Mouse (Mus musculus): ENCODE data around the gene Sftpa1. TPM values are rescaled to one million over a fixed set of nuclear protein-coding genes. Genes with fewer than 3 reads are reported as not detected.

Gene Sftpa1
- polyA plus RNA-seq (2014; fragmentation: Illumina TruSeq; extraction: RNeasy Lipid Tissue Mini Kit (QIAGEN cat#74804); ENCODE audit: low read depth, low replicate concordance): not detected

GRCm38 (mm10) chr14:41131540-41131939 lies at the start of gene Sftpa1:
Gene Sftpa1 (plus strand): TSS chr14:41131782.

GRCm38 (mm10) chr14:41104853-41105444 lies 26.6 kb upstream of the Sftpa1 start, which contains the start of gene Mat1a:
Gene Mat1a (plus strand): TSS chr14:41105035.

GRCm38 (mm10) chr14:41151220-41151898 lies 19.8 kb downstream of the Sftpa1 start, which contains the start of gene Mbl1:
Gene Mbl1 (plus strand): TSS chr14:41151458.

GRCm38 (mm10) chr14:41185059-41185821 lies 53.7 kb downstream of the Sftpa1 start, which contains the start of gene Sftpd:
Gene Sftpd (minus strand): TSS chr14:41185149.

Other genes with a start within 250 kb of the Sftpa1 start
- gene Sh2d4b, start 238.5 kb upstream of the Sftpa1 start, polyA plus RNA-seq (2014; fragmentation: Illumina TruSeq; extraction: RNeasy Lipid Tissue Mini Kit (QIAGEN cat#74804); ENCODE audit: low read depth, low replicate concordance): 3.5 TPM
- gene Tspan14, start 165.0 kb upstream of the Sftpa1 start, polyA plus RNA-seq (2014; fragmentation: Illumina TruSeq; extraction: RNeasy Lipid Tissue Mini Kit (QIAGEN cat#74804); ENCODE audit: low read depth, low replicate concordance): 23.8 TPM
- 295 TPM for gene Fam213a, start 118.0 kb upstream of the Sftpa1 start, polyA plus RNA-seq (2014; fragmentation: Illumina TruSeq; extraction: RNeasy Lipid Tissue Mini Kit (QIAGEN cat#74804); ENCODE audit: low read depth, low replicate concordance)
- not detected for gene Dydc2, start 62.6 kb upstream of the Sftpa1 start, polyA plus RNA-seq (2014; fragmentation: Illumina TruSeq; extraction: RNeasy Lipid Tissue Mini Kit (QIAGEN cat#74804); ENCODE audit: low read depth, low replicate concordance)
- gene Dydc1, start 58.9 kb upstream of the Sftpa1 start, polyA plus RNA-seq (2014; fragmentation: Illumina TruSeq; extraction: RNeasy Lipid Tissue Mini Kit (QIAGEN cat#74804); ENCODE audit: low read depth, low replicate concordance): not detected
- 0.12 TPM for gene Mat1a, start 26.7 kb upstream of the Sftpa1 start, polyA plus RNA-seq (2014; fragmentation: Illumina TruSeq; extraction: RNeasy Lipid Tissue Mini Kit (QIAGEN cat#74804); ENCODE audit: low read depth, low replicate concordance)
- 1.1 TPM for gene Mbl1, start 19.7 kb downstream of the Sftpa1 start, polyA plus RNA-seq (2014; fragmentation: Illumina TruSeq; extraction: RNeasy Lipid Tissue Mini Kit (QIAGEN cat#74804); ENCODE audit: low read depth, low replicate concordance)
- gene Sftpd, start 53.4 kb downstream of the Sftpa1 start, polyA plus RNA-seq (2014; fragmentation: Illumina TruSeq; extraction: RNeasy Lipid Tissue Mini Kit (QIAGEN cat#74804); ENCODE audit: low read depth, low replicate concordance): not detected
- gene Gm2832, start 147.0 kb downstream of the Sftpa1 start, polyA plus RNA-seq (2014; fragmentation: Illumina TruSeq; extraction: RNeasy Lipid Tissue Mini Kit (QIAGEN cat#74804); ENCODE audit: low read depth, low replicate concordance): not detected
- not detected for gene Gm5798, start 216.8 kb downstream of the Sftpa1 start, polyA plus RNA-seq (2014; fragmentation: Illumina TruSeq; extraction: RNeasy Lipid Tissue Mini Kit (QIAGEN cat#74804); ENCODE audit: low read depth, low replicate concordance)